Mouse (Mus musculus) neural tube, embryonic 10.5 days (tissue): ENCODE measurements at regions not wholly inside any gene's neighbourhood (a gene's known extent, or its start where the extent isn't known, plus 50 kb on each side); places are given as distances from the start of the nearest gene placed in this dataset.

Experiments used
- DNase-seq: peaks from one replicate; pipeline ENCODE4 v3.0.0-alpha.2; 2017; ENCODE audit warnings: low spot score; ENCODE audit errors: extremely low spot score

DNA sequence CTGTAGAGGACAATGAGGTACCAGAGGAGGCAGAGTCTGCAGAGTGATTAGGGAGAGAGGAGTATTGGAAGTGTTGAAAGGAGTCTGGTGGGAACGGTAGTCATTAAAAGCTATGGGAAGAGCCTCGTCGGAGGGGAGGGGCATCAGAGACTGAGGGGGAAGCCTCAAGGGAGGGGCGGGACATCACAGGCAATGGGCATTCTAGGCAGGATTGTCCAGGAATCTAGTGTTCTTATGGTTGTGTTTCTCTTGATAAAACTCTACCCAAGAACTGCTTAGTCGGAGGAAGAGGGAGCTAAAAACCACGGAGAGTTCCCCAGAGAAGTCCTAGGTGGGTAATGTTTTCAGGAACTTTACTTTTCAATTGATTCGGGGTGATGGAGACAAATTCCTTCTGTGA is 90.2 kb downstream of the Sec23ip start:
- no peak for DNase-seq

DNA sequence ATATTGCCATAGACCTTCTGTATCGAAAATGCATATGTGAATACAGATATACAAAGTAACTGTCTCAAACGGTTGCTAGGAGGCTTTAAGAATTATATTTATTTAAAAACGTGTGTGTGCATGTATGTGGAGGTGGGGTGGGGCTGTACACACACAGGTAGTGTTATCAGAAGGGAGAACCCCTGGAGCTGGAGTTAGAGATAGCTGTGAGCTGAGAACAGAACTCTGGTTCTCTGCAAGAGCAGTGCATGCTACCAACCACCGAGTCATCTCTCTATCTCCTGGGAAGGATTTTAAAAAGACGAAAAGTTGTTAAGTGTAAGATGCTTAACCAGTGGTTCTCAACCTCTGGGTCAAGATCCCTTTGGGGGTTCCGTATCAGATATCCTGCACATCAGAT is 91.7 kb downstream of the Sec23ip start:
- DNase-seq: no peak

DNA sequence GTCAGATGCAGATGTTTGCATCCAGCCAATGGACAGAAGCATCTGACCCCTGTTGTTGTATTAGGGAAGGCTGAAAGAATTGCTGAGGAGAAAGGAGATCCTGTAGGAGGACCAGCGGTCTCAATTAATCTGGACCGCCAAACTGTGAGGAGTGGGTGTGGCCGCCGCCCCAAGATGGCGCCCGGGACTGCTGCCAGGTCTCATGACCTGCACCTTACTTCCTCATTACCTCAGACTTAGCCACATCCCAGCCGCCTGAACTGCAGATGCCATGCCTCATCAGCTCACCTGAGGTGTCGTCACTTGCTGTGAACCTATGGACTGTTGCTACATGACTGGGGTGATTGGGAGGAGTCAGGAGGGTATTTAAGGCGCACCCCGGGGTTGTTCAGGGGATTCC is 97.8 kb downstream of the Sec23ip start:
- DNase-seq: no peak

DNA sequence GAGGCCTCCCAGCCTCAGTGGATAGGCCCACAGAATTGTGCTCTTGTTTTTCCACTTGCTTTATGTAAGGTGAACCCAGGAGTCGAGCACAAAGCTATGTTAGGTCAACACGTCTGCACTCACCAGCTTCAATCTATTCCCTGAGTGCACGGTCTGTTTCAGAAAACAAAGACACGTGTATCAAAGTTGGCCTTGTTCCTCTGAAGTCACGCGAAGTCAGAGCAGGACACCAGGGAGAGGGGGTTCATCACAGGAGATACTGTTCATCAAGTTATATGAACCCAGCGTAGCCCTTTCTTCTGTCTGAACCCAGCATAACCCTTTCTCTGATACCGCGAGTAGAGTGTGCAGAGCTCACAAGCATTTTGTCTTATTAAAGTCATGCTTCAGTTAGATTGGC is 98.8 kb downstream of the Sec23ip start:
- no peak for DNase-seq

DNA sequence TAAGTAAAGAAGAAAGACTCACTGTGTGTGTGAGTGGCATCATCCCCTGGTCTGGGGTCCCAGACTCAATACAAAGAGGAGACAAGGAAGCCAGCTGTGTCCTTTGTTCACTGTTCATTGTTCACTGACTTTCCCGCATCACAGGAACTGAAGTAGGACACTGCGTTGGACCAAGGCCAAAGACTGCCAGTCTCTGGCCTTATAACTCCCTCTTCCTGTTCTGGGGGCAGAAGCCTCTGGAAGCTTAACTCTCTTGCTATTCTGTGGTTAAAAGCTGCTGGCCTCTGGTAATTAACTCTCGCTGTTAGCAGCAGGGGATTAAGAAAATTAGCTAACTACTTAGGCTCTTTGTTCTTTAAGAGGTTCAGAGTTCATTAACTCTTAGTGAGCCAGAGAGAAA is 104.5 kb downstream of the Sec23ip start:
- DNase-seq: no peak

DNA sequence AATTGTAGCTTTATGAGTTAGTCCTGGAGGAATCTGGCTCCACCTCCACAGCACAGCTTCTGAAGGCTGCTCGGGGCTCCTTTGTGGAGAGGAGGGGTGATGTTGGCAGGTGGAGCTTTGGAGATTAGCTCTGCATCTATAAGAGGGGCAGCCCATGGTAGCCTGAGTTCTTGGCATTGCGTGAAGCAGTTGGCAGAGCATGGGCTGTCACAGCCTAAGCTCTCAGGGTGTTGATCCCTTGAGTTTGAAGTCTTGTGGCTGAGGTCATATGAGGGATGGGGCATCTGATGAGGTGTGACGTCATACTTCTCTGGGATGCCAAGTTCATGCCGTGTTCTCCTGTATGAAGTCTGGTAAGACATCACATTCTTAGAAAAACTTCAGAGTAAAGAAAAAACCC is 109.5 kb downstream of the Sec23ip start:
- DNase-seq: no peak

DNA sequence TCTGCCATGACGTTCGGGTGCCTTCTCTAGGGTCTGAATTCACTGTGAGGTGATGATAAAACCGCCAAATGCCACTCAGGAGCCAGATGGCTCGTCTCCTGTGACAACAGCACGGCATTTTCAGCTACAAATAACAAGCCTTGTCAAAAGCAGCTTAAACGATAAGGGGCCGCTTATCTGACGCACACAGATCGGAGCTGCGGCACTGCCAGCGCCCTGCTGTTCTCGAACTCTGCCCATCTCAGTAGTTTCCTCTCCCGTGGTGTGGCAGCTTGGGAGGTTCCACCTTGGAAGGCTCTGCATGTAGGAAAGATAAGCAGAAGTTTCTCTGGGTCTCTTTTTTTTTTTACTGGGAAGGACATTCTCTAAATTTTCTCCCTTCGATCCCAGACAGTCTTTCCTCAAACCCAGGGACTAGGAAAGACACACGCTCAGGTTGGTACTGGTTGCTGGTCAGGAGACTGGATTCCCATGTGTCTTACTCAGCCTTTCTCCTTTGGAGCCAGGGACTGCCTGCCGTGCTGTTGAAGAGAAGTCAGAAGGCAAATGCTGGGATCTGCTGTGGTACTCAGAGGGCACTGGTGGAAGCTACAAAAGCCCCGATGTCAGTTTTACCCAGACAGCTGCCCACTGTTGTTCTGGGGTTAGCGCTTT is 110.1 kb downstream of the Sec23ip start:
- no peak for DNase-seq

DNA sequence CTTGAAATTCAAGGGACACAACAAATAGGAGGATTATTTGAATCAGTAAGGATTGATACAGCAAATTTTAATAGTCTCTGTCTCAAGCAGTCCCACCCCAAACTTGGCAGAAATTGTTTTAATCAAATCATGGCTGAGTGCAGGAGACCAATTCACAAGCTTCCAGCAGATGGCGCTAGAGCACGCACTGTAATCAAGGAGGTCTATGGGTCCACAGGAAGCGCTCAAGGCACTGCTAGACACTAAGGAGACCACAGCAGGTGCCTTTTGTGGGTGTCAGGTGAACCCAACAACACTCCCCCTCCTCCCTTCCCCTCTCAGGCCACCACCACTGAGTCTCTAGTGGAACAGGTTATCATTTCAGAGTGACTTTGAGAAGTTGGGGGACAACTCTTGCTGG is 115.4 kb downstream of the Sec23ip start:
- DNase-seq: peak; percentile 73

DNA sequence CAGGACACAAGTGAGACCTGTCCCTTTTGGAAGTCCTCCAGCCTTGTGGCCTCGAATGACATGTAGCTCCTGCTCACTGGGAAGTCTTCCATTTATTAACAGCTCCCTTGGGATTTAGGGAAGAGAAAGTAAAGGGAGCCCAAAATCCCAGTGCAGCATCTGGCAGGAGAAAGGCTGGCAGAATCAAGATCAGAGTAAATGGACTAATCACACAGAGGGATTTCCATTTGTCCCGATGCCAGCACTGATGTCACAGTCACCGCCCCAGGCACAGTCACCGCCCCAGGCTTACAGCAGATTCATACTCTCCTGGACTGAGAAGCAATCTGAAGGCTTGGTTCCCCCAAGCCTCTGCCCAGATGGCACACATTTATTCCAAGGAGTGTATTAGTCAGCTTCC is 116.0 kb downstream of the Sec23ip start:
- no peak for DNase-seq

DNA sequence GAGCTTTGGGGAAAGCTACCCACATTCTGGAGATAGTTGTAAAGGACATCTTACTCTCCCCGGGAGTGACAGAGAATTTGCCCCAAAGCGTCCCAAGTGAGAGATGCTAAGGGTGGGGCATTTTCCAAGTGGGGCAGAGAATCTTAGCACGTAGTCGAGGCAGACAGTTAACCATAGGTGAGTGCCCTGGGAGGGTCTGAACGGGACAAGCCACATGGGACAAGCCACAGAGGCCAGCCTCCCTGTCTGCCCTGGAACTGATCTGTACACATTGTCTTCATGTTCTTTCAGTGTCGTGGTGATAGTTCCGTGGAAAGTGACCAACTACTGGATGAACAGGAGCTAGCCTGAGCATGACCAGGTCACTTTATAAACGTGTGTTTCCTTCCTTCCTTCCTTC is 116.6 kb downstream of the Sec23ip start:
- DNase-seq: no peak

DNA sequence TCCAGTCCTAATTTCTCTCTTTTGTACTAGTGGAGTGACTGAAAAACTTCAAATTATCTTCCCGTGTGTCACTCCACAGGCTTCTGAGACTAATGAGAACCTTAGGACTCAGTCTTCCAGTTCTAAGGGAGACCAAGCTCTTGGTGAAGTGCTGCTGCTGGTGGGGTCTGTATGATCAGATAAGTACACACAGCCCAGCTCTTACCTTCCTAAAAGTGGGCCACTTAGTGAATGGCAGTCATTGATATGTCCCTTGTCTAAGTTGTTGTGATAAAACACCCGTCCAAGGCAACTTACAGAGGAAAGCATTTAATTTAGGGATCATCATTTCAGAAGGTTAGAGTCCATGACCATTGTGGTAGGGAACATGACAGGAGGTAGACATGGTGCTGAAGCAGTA is 124.1 kb downstream of the Sec23ip start:
- no peak for DNase-seq

DNA sequence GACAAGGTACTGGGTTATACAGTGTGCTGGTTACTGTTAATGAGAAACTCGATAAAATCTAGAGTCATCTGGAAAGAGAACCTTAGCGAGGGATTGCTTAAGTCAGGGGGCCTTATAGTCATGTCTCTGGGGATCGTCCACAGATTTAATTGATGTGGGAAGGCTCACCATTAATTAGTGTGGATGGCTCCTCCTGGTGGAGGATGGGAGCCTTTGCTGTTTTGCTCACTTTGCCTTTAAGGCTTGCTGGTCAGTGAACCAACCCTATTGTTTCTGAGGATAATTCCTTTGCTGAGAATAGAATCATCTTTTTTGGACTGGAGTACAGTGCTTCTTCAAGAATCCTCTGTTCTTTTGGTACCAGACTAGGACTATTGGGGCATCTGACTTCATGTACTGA is 139.3 kb downstream of the Sec23ip start:
- no peak for DNase-seq

DNA sequence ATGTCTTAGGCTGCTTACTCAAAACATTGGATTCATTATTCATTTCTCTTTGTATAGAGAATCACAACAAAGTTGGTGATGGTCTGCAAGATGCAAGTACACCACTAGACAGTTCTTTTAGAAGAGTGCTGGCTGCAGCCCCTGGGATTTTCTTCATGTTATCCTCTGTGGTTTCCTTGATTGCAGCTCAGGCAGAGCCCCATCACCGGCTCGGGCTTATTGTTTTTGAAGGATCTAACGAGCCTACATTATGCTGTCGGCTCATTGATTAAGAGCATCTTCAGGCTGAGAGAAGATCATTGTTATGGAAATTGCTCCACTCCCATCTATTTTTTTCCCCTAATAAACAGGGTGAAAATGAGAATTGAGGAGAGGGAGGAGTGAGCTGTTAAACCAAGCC is 140.8 kb downstream of the Sec23ip start:
- DNase-seq: no peak

DNA sequence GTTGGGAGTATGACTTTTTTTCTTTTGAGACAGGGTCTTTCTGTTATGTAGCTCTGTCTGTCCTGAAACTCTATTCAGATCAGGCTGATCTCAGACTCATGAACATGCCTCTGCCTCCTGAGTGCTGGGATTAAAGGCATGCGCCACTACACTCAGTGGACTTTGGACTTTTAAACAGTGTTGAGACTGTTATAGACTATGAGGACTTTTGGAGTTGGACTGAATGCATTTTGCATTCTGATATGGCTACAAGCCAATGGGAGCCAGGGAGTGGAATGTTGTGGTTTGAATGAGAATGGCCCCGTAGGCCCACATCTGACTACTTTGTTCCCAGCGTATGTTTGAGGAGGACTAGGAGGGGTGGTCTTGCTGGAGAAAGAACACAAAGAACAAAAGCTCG is 165.4 kb downstream of the Sec23ip start:
- no peak for DNase-seq

DNA sequence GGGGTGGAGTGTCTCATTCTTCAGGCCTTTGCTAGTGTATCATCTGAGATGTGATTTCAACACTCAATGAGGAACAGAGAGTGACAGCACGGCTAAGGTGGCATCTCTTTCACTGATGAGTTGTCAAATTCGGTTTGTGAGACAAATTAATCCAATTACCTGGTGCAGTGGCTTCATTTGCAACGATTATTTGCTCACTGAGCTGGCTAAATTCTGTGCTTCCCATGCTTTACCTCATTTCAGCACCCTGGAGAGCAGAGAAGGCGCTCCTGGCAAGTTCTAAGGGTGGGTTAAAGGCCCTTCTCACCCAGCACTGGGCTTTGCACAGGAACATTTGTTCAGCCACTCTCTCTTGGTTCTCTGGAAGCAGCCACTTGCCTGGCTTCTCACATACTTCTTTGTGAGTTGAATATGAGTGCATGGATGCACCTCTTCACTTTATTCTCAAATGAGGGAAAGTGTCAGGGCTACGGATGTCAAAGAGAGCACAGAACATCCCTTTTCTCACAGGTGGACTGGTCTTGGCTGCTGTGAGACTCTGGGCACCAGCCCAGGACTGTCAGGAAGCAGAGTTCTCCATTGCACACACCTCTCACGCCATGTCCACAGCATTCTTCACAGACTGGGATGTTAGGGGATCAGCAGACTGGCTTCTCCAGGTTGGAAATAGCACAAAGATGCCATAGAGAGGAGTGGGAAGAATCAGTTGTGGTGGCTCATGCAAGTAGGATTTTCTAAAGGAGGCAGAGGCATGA is 193.4 kb downstream of the Sec23ip start:
- DNase-seq: peak; percentile 26

DNA sequence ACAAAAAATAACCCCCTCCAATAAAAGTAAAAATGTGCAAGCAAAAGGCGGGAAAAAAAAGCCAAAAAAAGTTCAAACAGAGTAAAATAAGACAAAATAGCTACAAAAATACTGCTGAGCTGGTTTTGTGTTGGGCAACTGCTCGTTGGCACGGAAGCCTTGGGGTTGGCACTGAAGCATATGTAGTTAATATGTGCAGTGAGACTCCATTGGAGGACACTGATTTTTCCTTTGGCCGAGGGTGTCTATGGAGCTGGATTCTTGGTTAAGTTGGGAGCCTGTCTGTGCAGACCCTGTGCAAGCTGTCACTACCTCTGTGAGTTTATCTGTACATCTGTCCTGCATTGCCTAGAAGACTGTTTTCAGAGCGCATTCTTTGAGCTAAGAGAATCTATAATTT is 215.8 kb downstream of the Sec23ip start:
- no peak for DNase-seq

DNA sequence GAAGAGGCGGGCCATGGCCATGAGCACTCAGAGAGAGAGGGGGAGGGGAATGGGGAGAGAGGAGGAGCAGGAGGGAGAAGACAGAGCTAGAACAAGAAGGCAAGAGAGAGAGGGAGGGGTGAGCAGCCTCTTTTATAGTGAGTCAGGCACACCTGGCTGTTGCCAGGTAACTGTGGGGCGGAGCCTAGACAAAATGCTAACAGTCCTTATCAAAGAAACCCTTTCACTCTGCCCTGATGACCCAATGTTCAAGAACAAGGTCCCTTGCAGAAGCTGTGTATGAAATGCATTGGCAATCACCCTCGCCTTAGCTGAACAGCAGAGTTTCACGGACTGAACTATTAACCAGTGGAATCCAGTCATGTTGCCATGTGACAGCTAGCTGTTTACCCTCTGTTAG is 235.2 kb downstream of the Sec23ip start:
- no peak for DNase-seq

DNA sequence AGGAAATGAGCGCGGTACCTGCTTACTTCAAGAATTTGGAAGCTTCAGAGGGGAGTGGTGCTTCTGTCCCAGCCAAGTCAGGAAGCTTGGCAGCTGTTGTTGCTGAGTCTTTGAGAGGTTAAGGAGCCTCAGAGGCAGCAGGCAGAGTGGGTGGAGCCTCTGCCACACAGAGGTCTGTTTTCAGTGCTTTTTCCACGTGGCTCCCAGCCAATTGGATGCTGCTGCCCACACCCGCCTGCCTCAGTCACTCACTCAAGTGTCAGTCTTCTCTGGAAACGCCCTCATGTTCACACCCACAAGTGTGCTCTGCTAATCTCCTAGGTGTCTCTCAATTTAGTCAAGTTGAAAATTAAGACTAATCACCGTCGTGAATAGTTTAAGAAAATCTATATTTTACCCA is 236.1 kb downstream of the Sec23ip start:
- no peak for DNase-seq

DNA sequence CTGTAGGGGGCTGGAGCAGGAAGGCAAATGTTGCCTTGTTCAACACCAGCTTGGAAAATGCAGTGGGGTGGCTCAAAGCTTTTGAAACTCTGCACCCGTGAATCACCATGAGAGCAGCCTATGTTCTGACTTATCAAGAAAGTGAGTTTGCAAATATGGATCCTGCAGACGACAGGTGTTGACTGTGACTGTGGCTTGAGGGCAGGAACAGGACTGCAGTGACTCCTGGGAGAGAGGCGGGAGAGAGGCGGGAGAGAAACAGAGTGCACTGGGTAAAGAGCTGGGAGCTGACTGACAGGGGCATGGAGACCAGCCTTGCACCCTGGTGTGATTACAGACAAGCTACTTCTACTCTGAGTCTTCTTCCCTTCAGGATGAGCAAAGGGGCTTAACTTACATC is 254.0 kb downstream of the Sec23ip start:
- DNase-seq: no peak

DNA sequence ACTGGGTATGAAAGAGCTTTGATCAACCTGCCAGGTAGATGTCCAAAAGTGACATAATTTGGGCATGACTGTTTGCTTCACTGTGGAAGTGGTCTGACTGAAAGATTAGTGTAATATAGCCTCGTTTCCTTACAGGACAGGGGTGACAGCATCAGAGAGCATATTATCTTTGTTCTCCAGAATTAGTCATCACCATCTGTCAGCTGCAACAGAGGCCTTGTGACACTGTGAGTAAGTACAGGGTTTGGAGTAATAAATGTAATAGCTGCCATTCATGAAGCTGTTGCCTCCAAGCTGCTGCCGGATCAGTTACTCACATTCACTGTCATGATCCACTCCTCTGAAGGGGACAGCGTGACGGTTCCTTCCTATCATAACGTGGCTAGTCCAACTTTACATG is 254.4 kb upstream of the Plpp4 start:
- DNase-seq: no peak

DNA sequence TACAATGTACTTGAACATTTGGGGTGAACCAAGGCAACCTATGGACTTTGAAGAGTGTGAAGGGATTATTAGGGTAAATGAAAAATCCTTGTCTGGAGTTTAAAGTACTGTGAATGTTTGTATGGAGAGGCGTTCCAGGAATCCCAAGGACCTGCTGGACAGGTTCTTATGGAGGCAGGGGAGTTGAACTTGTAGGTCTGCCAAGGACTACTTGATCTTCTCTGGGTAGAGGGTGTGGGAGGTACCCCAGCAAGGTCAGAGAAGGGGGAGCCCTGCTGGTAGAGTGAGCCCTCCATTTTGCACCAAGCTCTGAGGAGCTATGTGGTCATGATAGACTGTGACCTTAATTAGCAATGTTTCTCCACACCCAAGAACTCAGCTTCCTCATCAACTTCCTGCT is 253.7 kb upstream of the Plpp4 start:
- no peak for DNase-seq

DNA sequence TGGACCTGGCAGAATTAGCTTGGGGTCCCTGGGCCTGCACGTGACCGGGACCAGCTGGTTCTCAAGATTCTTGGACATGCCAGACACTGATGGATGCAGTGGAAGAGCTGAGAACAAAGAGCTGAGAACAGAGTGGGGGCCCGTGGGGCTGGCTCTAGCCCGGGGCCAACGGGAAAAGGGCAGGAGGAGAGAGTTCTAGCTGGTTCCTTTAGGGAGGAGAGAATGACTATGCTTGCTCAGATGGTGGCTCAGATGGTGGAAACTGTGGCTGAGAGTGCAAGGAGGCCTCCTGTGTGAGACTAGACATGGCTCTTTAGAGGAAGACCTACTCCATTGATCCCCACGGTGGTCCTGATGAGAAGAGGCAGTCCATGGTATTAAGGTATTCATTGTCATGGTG is 240.5 kb upstream of the Plpp4 start:
- no peak for DNase-seq

DNA sequence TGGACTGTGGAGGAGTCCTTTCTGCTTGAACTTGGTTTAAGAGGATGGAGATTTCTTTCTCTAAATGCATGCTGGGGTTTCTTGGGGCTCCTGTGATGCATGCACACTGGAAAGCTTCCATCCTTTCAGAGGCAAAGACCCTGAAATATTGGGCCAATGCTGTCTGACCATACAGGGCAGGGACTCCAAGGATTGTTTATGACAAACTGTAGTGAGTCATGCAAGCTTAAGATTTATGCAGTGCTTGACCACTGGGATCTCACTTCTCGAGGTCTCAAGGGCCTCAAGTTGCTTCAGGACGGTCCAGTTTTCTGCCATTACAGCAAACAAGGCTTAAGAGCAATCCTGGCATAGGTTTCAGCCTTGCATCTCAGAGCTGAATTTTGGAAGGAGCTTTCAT is 229.7 kb upstream of the Plpp4 start:
- DNase-seq: no peak
